Mouse (Mus musculus) limb, embryonic 10.5 days (tissue): ENCODE data around the gene Cdc42ep5. TPM values are rescaled to one million over a fixed set of nuclear protein-coding genes. Genes with fewer than 3 reads are reported as not detected.

Experiments used
- DNase-seq: peaks from one replicate; pipeline ENCODE4 v3.0.0-alpha.2; 2017; ENCODE audit warnings: low spot score
- H3K27ac ChIP-seq: fragments of 300-500 bp; sonication (generic); 2 replicates; pipeline ENCODE4 v1.5.1; 2016; ENCODE audit warnings: mild to moderate bottlenecking
- H3K27me3 ChIP-seq: fragments of 300-500 bp; sonication (generic); 2 replicates; pipeline ENCODE4 v1.6.1; 2016; ENCODE audit warnings: low read depth, mild to moderate bottlenecking; ENCODE audit not compliant: poor library complexity, severe bottlenecking
- H3K36me3 ChIP-seq: fragments of 300-500 bp; sonication (generic); 2 replicates; pipeline ENCODE4 v1.6.1; 2016; ENCODE audit warnings: mild to moderate bottlenecking, moderate library complexity
- H3K4me1 ChIP-seq: fragments of 300-500 bp; sonication (generic); 2 replicates; pipeline ENCODE4 v1.6.1; 2016
- H3K4me3 ChIP-seq: fragments of 300-500 bp; sonication (generic); 2 replicates; pipeline ENCODE4 v1.5.1; 2016; ENCODE audit warnings: mild to moderate bottlenecking, moderate library complexity
- H3K9me3 ChIP-seq: fragments of 300-500 bp; sonication (generic); replicated peaks from 2 replicates; pipeline ENCODE4 v1.6.1; 2016; ENCODE audit warnings: mild to moderate bottlenecking
- WGBS: fragments of 180-500 bp; shearing (Covaris S2); methylation state at CpG from one replicate; pipeline ENCODE4 v1.1.7; 2016; 5-methylcytosine and 5-hydroxymethylcytosine counted together
- polyA plus RNA-seq: library from polyadenylated mRNA; unstranded; fragments of >200 nt; fragmentation: Nextera tagmentation; extraction: Ambion mirVana; gene quantifications from 2 replicates; pipeline ENCODE4 v1.2.1, GENCODE M21; 2016

The Cdc42ep5 gene
- polyA plus RNA-seq, 1 experiment from 2014 or later: 32.3 TPM

DNA sequence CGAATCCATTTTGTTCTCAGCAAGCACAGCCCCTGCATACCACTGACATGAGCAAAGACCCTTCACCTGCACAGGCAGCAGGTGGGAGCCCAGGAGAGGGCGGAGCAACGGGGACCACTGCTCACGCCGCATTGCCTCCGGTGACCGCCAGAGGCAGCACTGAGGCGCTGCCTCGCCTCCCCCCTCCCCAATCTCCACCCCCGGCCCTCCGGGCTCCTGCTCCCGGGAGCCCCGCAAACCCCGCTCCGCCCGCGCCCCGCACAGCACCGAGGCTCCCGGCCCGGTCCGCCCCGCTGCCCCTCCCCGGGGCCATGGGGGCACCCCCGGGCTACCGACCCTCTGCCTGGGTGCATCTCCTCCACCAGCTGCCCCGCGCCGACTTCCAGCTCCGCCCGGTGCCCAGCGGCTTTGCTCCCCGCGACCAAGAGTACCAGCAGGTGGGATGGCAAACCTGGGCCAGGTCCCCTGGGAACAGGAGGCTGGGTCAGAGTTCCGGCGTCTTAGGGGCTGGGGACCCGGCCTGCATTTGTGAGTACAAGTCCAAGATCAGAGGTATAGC, 45.2 kb downstream of the Cdc42ep5 start, which contains the start of gene Ttyh1:
Ttyh1 (plus strand) TSS at position 65 of the 559 bp plus-strand sequence.
- no peaks in the 10 kb centered on the region for H3K36me3 ChIP-seq
- H3K4me1 ChIP-seq: peaks cover 10% of the 10 kb centered on the region
- WGBS: 2% methylated on average over 35 of the region's 37 CpGs
- peaks cover 53% of the 10 kb centered on the region for H3K27me3 ChIP-seq
- peak; percentile 66 for DNase-seq
- peak within 1 kb of the TSS; percentile 53 for H3K4me3 ChIP-seq
- no peaks in the 10 kb centered on the region for H3K9me3 ChIP-seq
- H3K27ac ChIP-seq: 0 out of 2 replicates have a peak within 1 kb of the TSS, but pooled peaks have one; percentile 9

DNA sequence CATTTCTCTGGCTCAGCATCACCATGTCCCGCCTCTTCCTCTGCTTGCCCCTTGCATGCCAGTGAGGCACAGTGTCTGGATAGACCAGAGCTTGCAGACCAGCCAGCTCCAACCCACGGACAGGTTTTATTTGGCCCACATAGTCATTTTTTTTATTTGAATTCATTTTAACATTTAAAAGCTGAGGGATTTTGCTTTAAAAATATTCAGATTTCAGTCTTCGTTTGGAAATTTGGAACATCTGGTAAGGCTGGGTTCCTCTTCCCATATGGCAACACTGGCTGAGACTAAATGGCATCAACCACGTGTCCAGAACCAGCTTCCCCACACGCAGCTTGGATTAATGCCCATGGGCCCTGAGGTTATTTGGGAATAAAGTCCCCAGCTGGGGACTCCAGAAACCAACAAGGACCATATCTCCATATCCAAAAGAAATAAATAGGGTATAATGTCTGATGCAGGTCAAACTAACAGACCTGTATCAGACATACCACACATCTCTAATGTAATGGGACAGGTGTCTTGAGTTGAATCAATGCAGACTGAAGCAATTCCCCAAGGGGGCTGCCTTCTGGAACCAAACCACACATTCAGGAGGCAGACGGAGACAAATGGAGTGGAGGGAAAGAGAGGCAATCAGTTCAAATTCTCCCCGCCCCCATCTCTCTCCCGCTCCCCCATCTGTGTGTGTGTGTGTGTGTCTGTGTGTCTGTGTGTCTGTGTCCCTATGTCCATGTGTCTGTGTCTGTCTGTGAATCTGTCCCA, 47.4 kb downstream of the Cdc42ep5 start:
- Histone ChIP-seq H3K27ac (no peak overlapping the region), H3K4me1 (peaks cover 6% of the 10 kb centered on the region), H3K4me3 (no peak overlapping the region), H3K27me3 (peaks cover 42% of the 10 kb centered on the region), H3K36me3 (no peaks in the 10 kb centered on the region), H3K9me3 (no peaks in the 10 kb centered on the region)
- WGBS: 70% methylated on average over 8 of the region's 8 CpGs
- DNase-seq: no peak

DNA sequence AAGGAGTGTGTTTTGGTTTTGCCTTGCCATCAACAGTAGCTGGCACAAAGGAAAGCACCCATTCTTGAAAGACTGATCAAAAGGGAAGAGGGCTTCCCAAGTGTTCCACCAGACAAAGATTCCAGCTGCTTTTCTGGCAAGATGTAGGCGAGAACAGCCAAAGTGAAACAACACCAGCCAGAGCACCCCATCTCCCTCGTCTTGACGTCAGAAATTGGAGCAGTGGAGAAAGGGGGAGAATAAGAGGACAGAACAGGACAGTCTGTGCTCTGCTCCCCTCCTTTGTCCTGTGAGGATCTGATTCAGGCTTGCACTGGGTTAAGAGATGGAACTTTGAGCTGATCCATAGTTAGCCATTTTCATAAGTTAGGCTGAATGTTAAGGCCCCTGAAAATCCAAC, 52.9 kb downstream of the Cdc42ep5 start:
- Histone ChIP-seq H3K27ac (no peak overlapping the region), H3K9me3 (no peaks in the 10 kb centered on the region), H3K36me3 (no peaks in the 10 kb centered on the region), H3K4me1 (no peaks in the 10 kb centered on the region), H3K4me3 (no peak overlapping the region), H3K27me3 (no peaks in the 10 kb centered on the region)
- 66% methylated on average over 3 of the region's 3 CpGs for WGBS
- DNase-seq: no peak

DNA sequence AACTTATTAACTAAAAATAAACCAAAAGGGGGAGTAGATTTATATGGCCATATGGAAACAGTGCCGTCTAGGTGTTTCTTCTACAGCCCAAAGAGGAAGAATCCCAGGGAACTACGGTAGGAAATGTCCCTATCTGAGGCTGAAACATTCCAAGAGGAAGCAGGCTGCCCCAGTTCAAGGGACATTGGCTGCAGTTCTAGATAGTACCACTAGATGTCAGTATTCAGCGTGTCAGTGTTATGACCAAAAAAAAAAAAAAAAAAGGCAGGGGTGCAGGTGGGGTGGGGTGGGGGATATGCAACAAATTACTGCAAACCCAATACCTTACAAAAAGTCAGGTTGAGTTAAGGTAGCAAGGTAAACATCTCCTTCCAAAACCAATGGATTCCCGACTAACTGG, 61.2 kb downstream of the Cdc42ep5 start:
- DNase-seq: no peak
- H3K27me3 ChIP-seq: no peaks in the 10 kb centered on the region
- no peak overlapping the region for H3K27ac ChIP-seq
- 25% methylated on average over 4 of the region's 4 CpGs for WGBS
- no peaks in the 10 kb centered on the region for H3K4me1 ChIP-seq
- H3K4me3 ChIP-seq: no peak overlapping the region
- no peaks in the 10 kb centered on the region for H3K36me3 ChIP-seq
- no peaks in the 10 kb centered on the region for H3K9me3 ChIP-seq

Other genes starting within 250 kb of the Cdc42ep5 start
- gene Lilra6, start 249.4 kb downstream of the Cdc42ep5 start, polyA plus RNA-seq: not detected in 2 replicates
- 0.13 and 0.19 TPM in 2 replicates for gene Lair1, start 101.7 kb downstream of the Cdc42ep5 start, polyA plus RNA-seq
- gene Ttyh1, start 45.5 kb downstream of the Cdc42ep5 start, polyA plus RNA-seq: 0.79 and 1.2 TPM in 2 replicates
- gene Leng8, start 27.8 kb downstream of the Cdc42ep5 start, polyA plus RNA-seq: 61.7 and 75.9 TPM in 2 replicates
- gene Leng9, start 14.5 kb downstream of the Cdc42ep5 start, polyA plus RNA-seq: 1.2 and 2.0 TPM in 2 replicates
- not detected in 2 replicates for gene Lilra5, start 72.9 kb upstream of the Cdc42ep5 start, polyA plus RNA-seq
- not detected in 2 replicates for gene Ncr1, start 172.9 kb upstream of the Cdc42ep5 start, polyA plus RNA-seq
- 0.30 and 0.35 TPM in 2 replicates for gene Gp6, start 232.9 kb upstream of the Cdc42ep5 start, polyA plus RNA-seq